Mouse (Mus musculus) kidney, adult 2 months (tissue): Measurements from ENCODE around the gene Pradc1. TPM values are rescaled to one million over a fixed set of nuclear protein-coding genes. Genes with fewer than 3 reads are reported as not detected.

Experiments
- DNase-seq: peaks from one replicate; pipeline ENCODE4 v3.0.0; 2021
- H3K27ac ChIP-seq: fragments of 200-500 bp; 2 replicates; pipeline ENCODE4 v1.5.1; 2012; ENCODE audit warnings: low read depth, low read length, control low read depth, inconsistent platforms; ENCODE audit not compliant: insufficient read depth
- H3K27me3 ChIP-seq: fragments of 200-500 bp; replicated peaks from 2 replicates; pipeline ENCODE4 v1.6.1; 2012; ENCODE audit warnings: mild to moderate bottlenecking, moderate library complexity, low read length, inconsistent platforms; ENCODE audit not compliant: control insufficient read depth, insufficient read depth
- H3K36me3 ChIP-seq: fragments of 200-500 bp; 2 replicates; pipeline ENCODE4 v1.6.1; 2012; ENCODE audit warnings: mild to moderate bottlenecking, moderate library complexity, low read length, inconsistent platforms; ENCODE audit not compliant: control insufficient read depth, insufficient read depth
- H3K4me1 ChIP-seq: fragments of 200-500 bp; 2 replicates; pipeline ENCODE4 v1.6.1; 2011; ENCODE audit warnings: low read length; ENCODE audit not compliant: control insufficient read depth, insufficient read depth
- H3K4me3 ChIP-seq: fragments of 200-500 bp; 2 replicates; pipeline ENCODE4 v1.5.1; 2011; ENCODE audit warnings: mild to moderate bottlenecking, low read depth, low read length, control low read depth; ENCODE audit not compliant: insufficient read depth
- CTCF ChIP-seq: fragments of 200-500 bp; conservative IDR thresholded peaks from 2 replicates; pipeline ENCODE4 v1.5.1; 2011; ENCODE audit warnings: low read depth, mild to moderate bottlenecking, control low read depth, low read length, moderate library complexity, mixed read lengths; ENCODE audit not compliant: insufficient read depth, insufficient read length
- POLR2A ChIP-seq: fragments of 200-500 bp; IDR thresholded peaks from one replicate; pipeline ENCODE4 v1.6.1; 2011; ENCODE audit warnings: low read depth, low read length, control low read depth
- WGBS: fragments of 180-500 bp; shearing (Covaris S2); methylation state at CpG from one replicate; pipeline ENCODE4 v1.1.7; 2018; 5-methylcytosine and 5-hydroxymethylcytosine counted together
- polyA plus RNA-seq: library from polyadenylated mRNA; depleted of rRNA; stranded (reverse); fragments of >200 nt; gene quantifications from 2 replicates; pipeline ENCODE4 v1.2.3, GENCODE M21; 2012; rRNA removed

The Pradc1 gene
- 23.1 and 27.7 TPM in 2 replicates for polyA plus RNA-seq

GRCm38 (mm10) chr6:85451664-85452410, at the start of gene Pradc1:
Pradc1 (minus strand) TSS chr6:85451970.
- Histone ChIP-seq H3K27ac (peak within 1 kb of the TSS; percentile 95), H3K36me3 (no peaks in the 10 kb centered on the region), H3K27me3 (no peaks in the 10 kb centered on the region), H3K4me3 (peak within 1 kb of the TSS; percentile 92), H3K4me1 (peaks cover 6% of the 10 kb centered on the region)
- TF ChIP-seq CTCF (no peak), POLR2A (peak; percentile 47)
- WGBS = under 1% methylated on average over 53 of the region's 54 CpGs
- DNase-seq = peak; percentile 99

- TF ChIP-seq CTCF (no peak), POLR2A (no peak)
- Histone ChIP-seq H3K27me3 (no peaks in the 10 kb centered on the region), H3K4me3 (no peak overlapping the region), H3K36me3 (no peaks in the 10 kb centered on the region), H3K4me1 (no peaks in the 10 kb centered on the region), H3K27ac (no peak overlapping the region)
- WGBS = 50% methylated on average over 1 of the region's 1 CpGs
- no peak for DNase-seq
Measured at GRCm38 (mm10) chr6:85500416-85500815, 48.6 kb upstream of the Pradc1 start.

GRCm38 (mm10) chr6:85498147-85498546, 46.4 kb upstream of the Pradc1 start:
- TF ChIP-seq POLR2A (no peak), CTCF (no peak)
- no peak overlapping the region for H3K27ac ChIP-seq

GRCm38 (mm10) chr6:85496976-85497375, 45.2 kb upstream of the Pradc1 start:
- Histone ChIP-seq H3K36me3 (no peaks in the 10 kb centered on the region), H3K4me1 (no peaks in the 10 kb centered on the region), H3K27me3 (no peaks in the 10 kb centered on the region), H3K27ac (no peak overlapping the region), H3K4me3 (no peak overlapping the region)
- DNase-seq = no peak
- TF ChIP-seq CTCF (no peak), POLR2A (no peak)

More at GRCm38 (mm10) chr6:85498147-85498546, 46.4 kb upstream of the Pradc1 start:
- Histone ChIP-seq H3K36me3 (no peaks in the 10 kb centered on the region), H3K4me3 (no peak overlapping the region), H3K27me3 (no peaks in the 10 kb centered on the region), H3K4me1 (no peaks in the 10 kb centered on the region)
- WGBS = 62% methylated on average over 9 of the region's 9 CpGs
- DNase-seq = no peak

- TF ChIP-seq CTCF = no peak
- TF ChIP-seq POLR2A = no peak
- Histone ChIP-seq H3K36me3 (no peaks in the 10 kb centered on the region), H3K4me1 (no peaks in the 10 kb centered on the region), H3K27ac (no peak overlapping the region), H3K4me3 (no peak overlapping the region), H3K27me3 (no peaks in the 10 kb centered on the region)
- 90% methylated on average over 3 of the region's 3 CpGs for WGBS
- DNase-seq = no peak
Measured at GRCm38 (mm10) chr6:85491606-85492005, 39.8 kb upstream of the Pradc1 start.

- DNase-seq = no peak
Measured at GRCm38 (mm10) chr6:85490252-85490651, 38.5 kb upstream of the Pradc1 start.

GRCm38 (mm10) chr6:85489717-85490116, 37.9 kb upstream of the Pradc1 start:
- Histone ChIP-seq H3K27ac (no peak overlapping the region), H3K36me3 (no peaks in the 10 kb centered on the region), H3K4me3 (no peak overlapping the region), H3K27me3 (no peaks in the 10 kb centered on the region), H3K4me1 (no peaks in the 10 kb centered on the region)
- no peak for DNase-seq
- WGBS = 80% methylated on average over 3 of the region's 3 CpGs
- TF ChIP-seq POLR2A (no peak), CTCF (no peak)

More at GRCm38 (mm10) chr6:85490252-85490651, 38.5 kb upstream of the Pradc1 start:
- WGBS = 79% methylated on average over 4 of the region's 4 CpGs
- H3K27me3 ChIP-seq = no peaks in the 10 kb centered on the region
- no peak overlapping the region for H3K27ac ChIP-seq
- H3K4me1 ChIP-seq = no peaks in the 10 kb centered on the region
- TF ChIP-seq POLR2A (no peak), CTCF (no peak)
- no peak overlapping the region for H3K4me3 ChIP-seq
- H3K36me3 ChIP-seq = no peaks in the 10 kb centered on the region
